Mouse (Mus musculus) embryonic fibroblast, embryonic 13.5 days (primary cell): ENCODE measurements around the gene Nkd2. TPM values are rescaled to one million over a fixed set of nuclear protein-coding genes. Genes with fewer than 3 reads are reported as not detected.

Experiments used
- H3K27ac ChIP-seq: 2 replicates; pipeline ENCODE4 v1.5.1; 2012; ENCODE audit warnings: low read length, control low read depth, inconsistent platforms; ENCODE audit not compliant: insufficient read depth
- H3K4me1 ChIP-seq: 2 replicates; pipeline ENCODE4 v1.6.1; 2011; ENCODE audit warnings: low read length; ENCODE audit not compliant: control insufficient read depth, insufficient read depth
- H3K4me3 ChIP-seq: 2 replicates; pipeline ENCODE4 v1.5.1; 2011; ENCODE audit warnings: mild to moderate bottlenecking, control low read depth, low read length; ENCODE audit not compliant: insufficient read depth
- CTCF ChIP-seq: IDR thresholded peaks from 2 replicates; pipeline ENCODE4 v1.5.1; 2011; ENCODE audit warnings: mild to moderate bottlenecking, control low read depth, low read length, moderate library complexity, borderline replicate concordance; ENCODE audit not compliant: insufficient read depth
- POLR2A ChIP-seq: IDR thresholded peaks from 2 replicates; pipeline ENCODE4 v1.6.1; 2011; ENCODE audit warnings: low read depth, mild to moderate bottlenecking, control low read depth, low read length, moderate library complexity
- polyA plus RNA-seq: library from polyadenylated mRNA; stranded (reverse); fragments of >200 nt; gene quantifications from 2 replicates; pipeline ENCODE4 v1.2.4, GENCODE M21; 2011; ENCODE audit warnings: low read depth; ENCODE audit not compliant: missing spikeins, insufficient read length

Nkd2 gene
- polyA plus RNA-seq, 1 experiment: 10.9 TPM

GRCm38 (mm10) chr13:73842696-73843095, 4.7 kb downstream of the Nkd2 start:
- Histone ChIP-seq H3K27ac (no peak overlapping the region), H3K4me1 (no peaks in the 10 kb centered on the region), H3K4me3 (no peak overlapping the region)
- no peak for TF ChIP-seq POLR2A

- no peak overlapping the region for H3K4me3 ChIP-seq
- no peak overlapping the region for H3K27ac ChIP-seq
- no peaks in the 10 kb centered on the region for H3K4me1 ChIP-seq
- TF ChIP-seq POLR2A (no peak), CTCF (no peak)
These were observed 7.7 kb downstream of the Nkd2 start for GRCm38 (mm10) chr13:73839740-73840139.

GRCm38 (mm10) chr13:73839137-73839548, 8.3 kb downstream of the Nkd2 start:
- TF ChIP-seq POLR2A (no peak), CTCF (no peak)
- no peak overlapping the region for H3K4me3 ChIP-seq
- no peaks in the 10 kb centered on the region for H3K4me1 ChIP-seq
- no peak overlapping the region for H3K27ac ChIP-seq

- Histone ChIP-seq H3K4me1 (no peaks in the 10 kb centered on the region), H3K27ac (no peak overlapping the region), H3K4me3 (no peak overlapping the region)
- TF ChIP-seq POLR2A (no peak), CTCF (no peak)
These were observed 9.7 kb downstream of the Nkd2 start for GRCm38 (mm10) chr13:73837708-73838107.

GRCm38 (mm10) chr13:73836491-73836890, 10.9 kb downstream of the Nkd2 start:
- TF ChIP-seq CTCF (no peak), POLR2A (no peak)
- H3K27ac ChIP-seq: no peak overlapping the region
- no peak overlapping the region for H3K4me3 ChIP-seq
- no peaks in the 10 kb centered on the region for H3K4me1 ChIP-seq

- no peaks in the 10 kb centered on the region for H3K4me1 ChIP-seq
- TF ChIP-seq POLR2A: no peak
- no peak overlapping the region for H3K4me3 ChIP-seq
- H3K27ac ChIP-seq: no peak overlapping the region
These were observed 11.6 kb downstream of the Nkd2 start for GRCm38 (mm10) chr13:73835791-73836190.

GRCm38 (mm10) chr13:73833809-73834208, 13.6 kb downstream of the Nkd2 start:
- no peak overlapping the region for H3K27ac ChIP-seq
- H3K4me1 ChIP-seq: no peaks in the 10 kb centered on the region
- H3K4me3 ChIP-seq: no peak overlapping the region
- TF ChIP-seq CTCF: no peak
- no peak for TF ChIP-seq POLR2A

- no peak overlapping the region for H3K27ac ChIP-seq
- H3K4me1 ChIP-seq: no peaks in the 10 kb centered on the region
- H3K4me3 ChIP-seq: no peak overlapping the region
- TF ChIP-seq POLR2A (no peak), CTCF (peak; percentile 38; the same call in 1 of the 2 replicates)
These were observed 15.9 kb downstream of the Nkd2 start for GRCm38 (mm10) chr13:73831486-73831885.

- H3K27ac ChIP-seq: no peak overlapping the region
- TF ChIP-seq CTCF: no peak
- TF ChIP-seq POLR2A: no peak
- no peaks in the 10 kb centered on the region for H3K4me1 ChIP-seq
- no peak overlapping the region for H3K4me3 ChIP-seq
These were observed 20.2 kb downstream of the Nkd2 start for GRCm38 (mm10) chr13:73827243-73827642.

- no peak overlapping the region for H3K27ac ChIP-seq
- H3K4me3 ChIP-seq: no peak overlapping the region
- no peaks in the 10 kb centered on the region for H3K4me1 ChIP-seq
- TF ChIP-seq CTCF: no peak
- TF ChIP-seq POLR2A: no peak
These were observed 23.7 kb downstream of the Nkd2 start for GRCm38 (mm10) chr13:73823711-73824110.

GRCm38 (mm10) chr13:73822187-73822800, 25.1 kb downstream of the Nkd2 start:
- TF ChIP-seq CTCF (peak; percentile 44; the same call in 1 of the 2 replicates), POLR2A (no peak)
- H3K4me1 ChIP-seq: no peaks in the 10 kb centered on the region
- no peak overlapping the region for H3K27ac ChIP-seq
- H3K4me3 ChIP-seq: no peak overlapping the region
